Mouse (Mus musculus) right cerebral cortex, postnatal 10 days (tissue): Measurements from ENCODE around the gene Uqcr11.

Experiments
- DNase-seq, 2 experiments: peaks; one replicate each; pipeline ENCODE4 v3.0.0; 2021; ENCODE audit warnings: low spot score in 2 of 2

The Uqcr11 gene

DNA sequence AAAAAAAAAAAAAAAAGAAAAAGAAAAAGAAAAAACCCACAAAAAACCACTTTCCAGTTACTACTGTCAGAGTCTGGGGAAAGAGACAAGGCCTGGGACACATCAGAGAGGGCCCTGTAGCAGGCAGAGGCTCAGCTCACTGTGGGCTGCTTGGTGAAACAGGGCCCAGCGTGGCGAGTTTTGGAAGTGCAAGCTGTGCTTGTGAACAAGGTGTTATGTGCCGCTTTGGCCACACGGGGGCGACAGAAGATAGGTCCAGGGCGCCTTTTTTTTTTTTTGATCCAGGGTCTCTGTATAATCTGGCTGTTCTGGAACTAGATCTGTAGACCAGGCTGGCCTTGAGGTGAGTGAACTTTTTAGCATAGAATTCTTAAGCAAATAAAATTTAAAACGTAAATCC lies 30.5 kb downstream of the Uqcr11 start:
- peak; percentile 94 to 97 for DNase-seq

GRCm38 (mm10) chr10:80374063-80374462 lies 32.6 kb downstream of the Uqcr11 start:
- DNase-seq = peak; percentile 81 to 84

DNA sequence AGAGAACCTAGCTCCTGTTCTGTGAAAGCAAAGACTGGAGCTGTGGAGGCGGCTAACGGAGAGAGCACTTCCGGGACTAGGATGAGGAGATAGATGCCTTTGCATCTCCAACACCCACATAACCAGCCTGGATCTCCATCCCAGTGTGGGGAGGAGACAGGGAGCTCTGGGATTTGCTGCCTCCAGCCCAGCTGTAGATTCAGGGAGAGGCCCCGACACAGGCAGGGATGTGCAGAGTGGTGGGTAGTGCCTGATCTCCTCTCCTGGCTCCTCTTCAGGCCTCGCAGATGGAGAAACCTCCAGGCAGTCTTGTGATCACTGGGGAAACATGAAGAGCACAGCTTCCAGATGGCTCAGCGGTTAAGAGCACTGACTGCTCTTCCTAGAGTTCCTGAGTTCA lies 33.9 kb downstream of the Uqcr11 start:
- DNase-seq = no peak

- no peak for DNase-seq
Measured at GRCm38 (mm10) chr10:80371983-80372382, 34.6 kb downstream of the Uqcr11 start.

GRCm38 (mm10) chr10:80371411-80371966 lies 35.1 kb downstream of the Uqcr11 start:
- DNase-seq = peak; percentile 80 to 89

DNA sequence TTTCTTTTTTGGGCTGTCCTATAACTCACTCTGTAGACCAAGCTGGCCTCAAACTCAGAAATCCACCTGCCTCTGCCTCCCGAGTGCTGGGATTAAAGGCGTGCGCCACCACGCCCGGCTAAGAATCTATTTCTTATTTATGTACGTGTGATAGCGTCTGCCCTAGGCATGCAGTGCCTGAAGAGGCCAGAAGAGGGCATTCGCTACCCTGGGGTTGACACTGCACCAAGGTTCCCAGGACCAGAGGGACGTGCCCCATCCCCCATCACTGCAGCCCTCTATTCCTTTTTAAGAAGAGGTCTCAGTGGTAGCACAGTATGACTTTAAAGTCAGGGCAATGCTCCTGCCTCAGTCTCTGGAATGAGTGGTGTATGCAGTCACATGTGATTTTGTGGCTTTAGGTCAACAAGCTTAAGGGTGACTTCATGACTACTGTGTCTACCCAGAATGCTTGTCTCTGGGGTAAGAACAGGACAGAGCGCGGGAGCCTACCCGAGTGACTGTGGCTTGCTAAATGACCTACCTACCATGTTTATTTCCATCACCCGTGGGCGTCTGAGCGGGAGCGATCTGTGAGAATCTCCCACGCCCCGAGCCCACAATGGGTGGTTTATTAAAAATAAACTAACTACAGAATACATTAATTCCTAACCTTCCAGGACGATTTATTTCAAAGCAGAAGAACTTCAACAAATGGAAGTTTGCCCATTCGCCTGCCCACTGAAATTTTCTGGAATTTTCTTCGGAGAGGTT lies 36.5 kb downstream of the Uqcr11 start:
- no peak for DNase-seq

DNA sequence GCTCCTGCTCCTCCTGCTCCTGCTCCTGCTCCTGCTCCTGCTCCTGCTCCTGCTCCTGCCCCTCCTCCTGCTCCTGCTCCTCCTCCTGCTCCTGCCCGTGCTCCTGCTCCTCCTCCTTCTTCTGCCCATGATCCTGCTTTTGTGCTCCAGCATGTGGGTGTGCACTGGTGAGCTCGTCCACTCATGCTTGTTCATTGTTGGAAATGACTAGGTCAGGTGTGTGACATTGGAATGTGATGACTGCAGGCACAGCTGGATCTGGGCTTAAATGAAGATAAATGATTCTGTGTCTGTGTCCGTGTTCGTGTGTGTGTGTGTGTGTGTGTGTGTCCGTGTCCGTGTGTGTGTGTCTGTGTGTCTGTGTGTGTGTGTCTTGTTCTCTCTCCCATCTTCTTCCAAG lies 38.2 kb downstream of the Uqcr11 start:
- DNase-seq = no peak

GRCm38 (mm10) chr10:80367954-80368353 lies 38.7 kb downstream of the Uqcr11 start:
- DNase-seq = no peak

DNA sequence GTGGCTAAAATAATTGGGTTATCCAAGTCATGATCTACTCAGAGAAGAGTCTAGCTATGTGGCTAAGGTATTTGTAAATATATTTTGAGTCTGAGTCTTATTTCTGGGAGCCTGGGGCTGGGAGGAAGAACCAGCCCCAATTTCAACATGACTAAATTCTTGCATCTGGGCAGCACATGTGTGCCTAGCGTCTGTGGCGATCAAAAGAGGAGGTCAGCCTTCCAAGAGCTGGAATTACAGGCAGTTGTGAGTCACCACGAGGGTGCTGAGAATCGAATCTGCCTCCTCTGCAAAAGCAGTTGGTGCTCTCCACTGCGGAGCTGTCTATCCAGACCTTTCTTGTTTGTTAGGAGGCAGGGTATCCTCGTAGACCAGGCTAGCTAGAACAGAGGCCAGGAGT lies 40.9 kb downstream of the Uqcr11 start:
- DNase-seq = no peak

GRCm38 (mm10) chr10:80363734-80364133 lies 42.9 kb downstream of the Uqcr11 start:
- DNase-seq = no peak

- DNase-seq = no peak
Measured at GRCm38 (mm10) chr10:80357994-80358639, 48.5 kb downstream of the Uqcr11 start.

GRCm38 (mm10) chr10:80357336-80357735 lies 49.3 kb downstream of the Uqcr11 start:
- no peak for DNase-seq

DNA sequence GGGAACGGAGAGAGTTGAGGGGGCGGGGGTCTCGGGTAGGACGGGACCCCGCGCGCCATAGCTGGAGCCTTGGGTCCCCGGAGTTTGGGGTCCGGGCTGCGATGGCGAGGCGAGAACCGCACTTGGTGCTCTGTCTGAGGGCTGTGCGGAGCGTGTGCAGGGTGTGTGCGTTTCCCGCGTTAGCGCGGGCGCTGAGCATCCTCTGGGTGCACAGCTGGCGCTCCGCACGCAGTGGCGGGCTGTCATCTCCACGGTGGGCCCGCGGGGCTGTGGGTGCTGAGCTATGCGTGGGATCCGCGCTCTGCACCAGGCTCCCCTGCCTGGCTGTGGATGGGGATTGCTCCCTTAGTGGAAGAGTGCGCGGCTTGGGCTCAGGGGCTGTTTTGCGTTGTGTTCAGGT lies 49.9 kb downstream of the Uqcr11 start:
- no peak for DNase-seq

- DNase-seq = no peak
Measured at GRCm38 (mm10) chr10:80356001-80356682, 50.5 kb downstream of the Uqcr11 start, which contains the start of gene Plk5. Gene Plk5 (plus strand): TSS chr10:80356459.

GRCm38 (mm10) chr10:80355431-80355830 lies 51.2 kb downstream of the Uqcr11 start:
- no peak for DNase-seq
